Mouse (Mus musculus) cerebellum, adult 11-12 months (tissue): Measurements from ENCODE around the gene Col16a1.

ENCODE experiments used
- DNase-seq: peaks from one replicate; pipeline ENCODE4 v3.0.0; 2022

The Col16a1 gene

GRCm38 (mm10) chr4:130085246-130085820, 37.7 kb downstream of the Col16a1 start:
- peak; percentile 60 for DNase-seq

- peak; percentile 85 for DNase-seq
These were observed 39.7 kb downstream of the Col16a1 start for GRCm38 (mm10) chr4:130087293-130087692.

GRCm38 (mm10) chr4:130095137-130095536, 47.5 kb downstream of the Col16a1 start:
- DNase-seq, result no peak

- DNase-seq, result peak; percentile 49
These were observed 53.5 kb downstream of the Col16a1 start for GRCm38 (mm10) chr4:130101183-130101582.

- DNase-seq, result no peak
These were observed 54.5 kb downstream of the Col16a1 start, which contains the start of gene Pef1 for GRCm38 (mm10) chr4:130102111-130102651. TSS of gene Pef1 (plus strand) at chr4:130102558.

GRCm38 (mm10) chr4:130103632-130104031, 56.0 kb downstream of the Col16a1 start:
- no peak for DNase-seq

- no peak for DNase-seq
These were observed 56.9 kb downstream of the Col16a1 start for GRCm38 (mm10) chr4:130104584-130104983.

GRCm38 (mm10) chr4:130107065-130107443, 59.4 kb downstream of the Col16a1 start:
- DNase-seq, result no peak

GRCm38 (mm10) chr4:130107444-130108131, 59.9 kb downstream of the Col16a1 start:
- peak; percentile 99 for DNase-seq

- DNase-seq, result no peak
These were observed 61.3 kb downstream of the Col16a1 start for GRCm38 (mm10) chr4:130108929-130109328.

- no peak for DNase-seq
These were observed 62.0 kb downstream of the Col16a1 start for GRCm38 (mm10) chr4:130109666-130110065.

- DNase-seq, result no peak
These were observed 62.5 kb downstream of the Col16a1 start for GRCm38 (mm10) chr4:130110091-130110490.

GRCm38 (mm10) chr4:130112299-130112698, 64.7 kb downstream of the Col16a1 start:
- no peak for DNase-seq

GRCm38 (mm10) chr4:130112732-130113131, 65.1 kb downstream of the Col16a1 start:
- no peak for DNase-seq

- no peak for DNase-seq
These were observed 73.1 kb downstream of the Col16a1 start for GRCm38 (mm10) chr4:130120752-130121151.

- no peak for DNase-seq
These were observed 73.9 kb downstream of the Col16a1 start for GRCm38 (mm10) chr4:130121560-130121959.

GRCm38 (mm10) chr4:130123020-130123419, 75.4 kb downstream of the Col16a1 start:
- no peak for DNase-seq

GRCm38 (mm10) chr4:130124110-130124509, 76.5 kb downstream of the Col16a1 start:
- DNase-seq, result no peak

GRCm38 (mm10) chr4:130125164-130125563, 77.5 kb downstream of the Col16a1 start:
- no peak for DNase-seq

GRCm38 (mm10) chr4:130125935-130126334, 78.3 kb downstream of the Col16a1 start:
- DNase-seq, result no peak

GRCm38 (mm10) chr4:130128907-130129306, 81.3 kb downstream of the Col16a1 start:
- no peak for DNase-seq

GRCm38 (mm10) chr4:130130082-130130481, 82.4 kb downstream of the Col16a1 start:
- DNase-seq, result no peak

GRCm38 (mm10) chr4:130130641-130131350, 83.2 kb downstream of the Col16a1 start:
- DNase-seq, result no peak
